Mouse (Mus musculus) embryonic facial prominence, embryonic 12.5 days (tissue): Measurements from ENCODE around the gene Zfyve16. TPM values are rescaled to one million over a fixed set of nuclear protein-coding genes. Genes with fewer than 3 reads are reported as not detected.
A peak's percentile ranks its signal among the peaks of the same experiment; 100 is the strongest.

Experiments used
- ATAC-seq: fragments of 200-750 bp; cut with Nextera tagmentation; 2 replicates; pipeline ENCODE4 v1.8.0; 2017; ENCODE audit not compliant: insufficient number of reproducible peaks, insufficient read depth, low FRiP score, low TSS enrichment
- H3K27ac ChIP-seq: fragments of 300-500 bp; sonication (generic); 2 replicates; pipeline ENCODE4 v1.5.1; 2016; ENCODE audit warnings: mild to moderate bottlenecking
- H3K27me3 ChIP-seq: fragments of 300-500 bp; sonication (generic); 2 replicates; pipeline ENCODE4 v1.6.1; 2016; ENCODE audit warnings: mild to moderate bottlenecking, moderate library complexity
- H3K36me3 ChIP-seq: fragments of 300-500 bp; sonication (generic); 2 replicates; pipeline ENCODE4 v1.6.1; 2016; ENCODE audit warnings: mild to moderate bottlenecking
- H3K4me1 ChIP-seq: fragments of 300-500 bp; sonication (generic); 2 replicates; pipeline ENCODE4 v1.6.1; 2016
- H3K4me2 ChIP-seq: fragments of 300-500 bp; sonication (generic); replicated peaks from 2 replicates; pipeline ENCODE4 v1.6.1; 2016; ENCODE audit warnings: mild to moderate bottlenecking, moderate library complexity
- H3K4me3 ChIP-seq: fragments of 300-500 bp; sonication (generic); 2 replicates; pipeline ENCODE4 v1.5.1; 2016; ENCODE audit warnings: mild to moderate bottlenecking
- H3K9ac ChIP-seq: fragments of 300-500 bp; sonication (generic); 2 replicates; pipeline ENCODE4 v1.6.1; 2016; ENCODE audit warnings: mild to moderate bottlenecking, moderate library complexity
- H3K9me3 ChIP-seq: fragments of 300-500 bp; sonication (generic); 2 replicates; pipeline ENCODE4 v1.6.1; 2016; ENCODE audit warnings: mild to moderate bottlenecking, moderate library complexity
- WGBS: fragments of 180-500 bp; shearing (Covaris S2); methylation state at CpG from one replicate; pipeline ENCODE4 v1.1.7; 2016; 5-methylcytosine and 5-hydroxymethylcytosine counted together
- polyA plus RNA-seq: library from polyadenylated mRNA; unstranded; fragments of >200 nt; fragmentation: Nextera tagmentation; extraction: Ambion mirVana; gene quantifications from 2 replicates; pipeline ENCODE4 v1.2.1, GENCODE M21; 2016

The Zfyve16 gene
- polyA plus RNA-seq, 1 experiment from 2014 or later: 15.4 TPM

DNA sequence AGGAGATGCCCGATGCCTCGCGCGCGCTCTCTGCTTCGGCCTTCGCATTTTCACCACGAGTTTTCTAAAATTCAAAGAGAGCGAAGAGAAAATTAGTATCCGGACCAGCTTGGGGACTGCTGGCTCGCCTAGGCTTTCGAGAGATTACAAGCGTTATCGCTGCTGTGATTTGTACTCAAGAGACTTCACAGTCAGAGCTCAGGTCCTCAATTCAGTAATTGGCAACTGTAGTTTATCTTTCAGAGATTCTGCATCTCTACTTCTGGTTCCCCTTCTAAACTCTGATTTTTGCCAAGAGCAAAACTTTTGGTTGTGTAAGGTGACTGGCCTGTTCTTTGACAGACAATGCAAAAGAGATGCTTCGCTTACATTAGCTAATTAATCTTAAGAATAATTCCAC lies 569 bp upstream of the Zfyve16 start:
- ATAC-seq: no peak
- Histone ChIP-seq H3K27ac (peak overlapping the region; percentile 91), H3K4me2 (peak overlapping the region; percentile 65), H3K9me3 (no peaks in the 10 kb centered on the region), H3K9ac (peak overlapping the region; percentile 76), H3K4me3 (peak overlapping the region; percentile 60), H3K36me3 (no peaks in the 10 kb centered on the region), H3K27me3 (no peaks in the 10 kb centered on the region), H3K4me1 (peaks cover 4% of the 10 kb centered on the region; the same call in 1 of the 2 replicates)
- WGBS: 6% methylated on average over 15 of the region's 15 CpGs

GRCm38 (mm10) chr13:92529828-92530720 lies 594 bp downstream of the Zfyve16 start:
- H3K27ac ChIP-seq: peak overlapping the region; percentile 91
- H3K9ac ChIP-seq: peak overlapping the region; percentile 76
- H3K9me3 ChIP-seq: no peaks in the 10 kb centered on the region
- H3K4me3 ChIP-seq: peak overlapping the region; percentile 60
- peak overlapping the region; percentile 65 for H3K4me2 ChIP-seq
- 3% methylated on average over 47 of the region's 47 CpGs for WGBS
- H3K4me1 ChIP-seq: peaks cover 4% of the 10 kb centered on the region; the same call in 1 of the 2 replicates
- no peak; the same call in 1 of the 2 replicates for ATAC-seq
- no peaks in the 10 kb centered on the region for H3K36me3 ChIP-seq
- H3K27me3 ChIP-seq: no peaks in the 10 kb centered on the region

GRCm38 (mm10) chr13:92523178-92523813 lies 7.4 kb downstream of the Zfyve16 start:
- Histone ChIP-seq H3K27me3 (no peaks in the 10 kb centered on the region), H3K36me3 (peaks cover 29% of the 10 kb centered on the region), H3K9ac (no peak overlapping the region), H3K27ac (no peak overlapping the region), H3K4me1 (no peaks in the 10 kb centered on the region), H3K4me2 (no peak overlapping the region), H3K4me3 (no peak overlapping the region), H3K9me3 (no peaks in the 10 kb centered on the region)
- WGBS: 91% methylated on average over 5 of the region's 5 CpGs
- ATAC-seq: no peak

GRCm38 (mm10) chr13:92504871-92505270 lies 25.8 kb downstream of the Zfyve16 start:
- Histone ChIP-seq H3K4me1 (no peaks in the 10 kb centered on the region), H3K4me3 (no peak overlapping the region), H3K27ac (no peak overlapping the region), H3K9ac (no peak overlapping the region), H3K36me3 (peaks cover 33% of the 10 kb centered on the region), H3K4me2 (no peak overlapping the region), H3K9me3 (no peaks in the 10 kb centered on the region), H3K27me3 (no peaks in the 10 kb centered on the region)
- 85% methylated on average over 12 of the region's 12 CpGs for WGBS
- ATAC-seq: no peak

DNA sequence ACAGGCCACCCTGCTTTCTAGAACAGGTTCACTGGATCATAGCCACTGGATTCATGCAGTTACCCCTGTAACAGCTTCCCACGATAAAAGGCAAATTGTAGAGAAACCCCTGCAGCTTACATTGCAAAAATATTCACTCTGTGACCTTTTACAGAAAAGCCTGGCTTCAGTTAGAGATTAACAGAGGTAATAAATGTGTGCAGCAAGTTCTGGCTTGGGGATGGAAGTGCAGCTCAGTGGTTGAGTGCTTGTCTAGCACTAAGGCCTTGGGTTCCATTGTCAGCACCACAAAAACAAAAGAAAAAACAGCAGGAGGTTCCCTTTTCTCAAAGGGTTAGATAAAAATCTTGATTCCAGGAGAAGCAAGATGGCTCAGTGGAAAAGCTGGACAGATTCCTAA lies 38.7 kb downstream of the Zfyve16 start:
- no peak for ATAC-seq
- Histone ChIP-seq H3K9me3 (no peaks in the 10 kb centered on the region), H3K4me2 (no peak overlapping the region), H3K36me3 (peaks cover 19% of the 10 kb centered on the region; the same call in 1 of the 2 replicates), H3K4me1 (no peaks in the 10 kb centered on the region), H3K9ac (no peak overlapping the region), H3K4me3 (no peak overlapping the region), H3K27me3 (no peaks in the 10 kb centered on the region), H3K27ac (no peak overlapping the region)
- WGBS: 95% methylated on average over 1 of the region's 1 CpGs

GRCm38 (mm10) chr13:92490817-92491216 lies 39.9 kb downstream of the Zfyve16 start:
- Histone ChIP-seq H3K4me1 (no peaks in the 10 kb centered on the region), H3K9me3 (no peaks in the 10 kb centered on the region), H3K9ac (no peak overlapping the region), H3K4me3 (no peak overlapping the region), H3K27me3 (no peaks in the 10 kb centered on the region), H3K36me3 (peaks cover 24% of the 10 kb centered on the region; the same call in 1 of the 2 replicates), H3K4me2 (no peak overlapping the region), H3K27ac (no peak overlapping the region)
- no peak for ATAC-seq
- 68% methylated on average over 4 of the region's 4 CpGs for WGBS

DNA sequence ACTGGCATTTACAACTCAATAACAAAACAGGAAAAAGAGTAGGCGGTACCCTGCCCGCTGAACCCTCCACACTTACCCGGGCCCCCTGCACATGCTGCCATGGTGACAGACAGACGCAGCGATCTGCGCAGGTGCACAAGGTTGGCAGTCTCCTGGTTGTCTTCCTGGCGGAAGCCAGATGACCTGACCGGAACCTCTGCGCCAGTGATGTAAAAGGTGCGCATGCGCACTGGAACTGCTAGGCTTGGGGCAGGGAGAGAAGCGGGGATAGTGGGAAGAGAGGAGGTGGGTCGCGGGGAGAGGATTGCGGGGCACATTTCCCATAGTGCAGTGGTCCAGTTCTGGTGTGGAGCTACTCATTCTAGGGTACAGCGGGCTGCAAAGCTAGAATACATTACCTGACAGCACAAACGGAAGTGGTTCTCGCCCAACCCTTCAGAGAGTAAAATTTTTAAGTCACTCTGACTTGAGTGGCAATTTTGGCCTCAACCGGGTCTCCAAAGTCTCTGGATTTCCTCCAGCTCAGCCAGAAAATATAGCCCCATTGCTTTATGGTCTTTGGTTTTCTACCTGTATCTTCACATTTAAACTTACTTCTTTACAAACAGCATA lies 46.7 kb downstream of the Zfyve16 start, which contains the start of gene Fam151b:
Fam151b (minus strand) TSS at position 164 of the 612 bp plus-strand sequence.
- H3K27ac ChIP-seq: no peak within 1 kb of the TSS
- no peaks in the 10 kb centered on the region for H3K9me3 ChIP-seq
- 5% methylated on average over 19 of the region's 19 CpGs for WGBS

GRCm38 (mm10) chr13:92483348-92483747 lies 47.3 kb downstream of the Zfyve16 start:
- Histone ChIP-seq H3K4me3 (peak overlapping the region; percentile 45), H3K27me3 (no peaks in the 10 kb centered on the region), H3K36me3 (peaks cover 6% of the 10 kb centered on the region; the same call in 1 of the 2 replicates), H3K27ac (no peak overlapping the region), H3K4me1 (no peaks in the 10 kb centered on the region), H3K9ac (no peak overlapping the region), H3K4me2 (peak overlapping the region; percentile 53), H3K9me3 (no peaks in the 10 kb centered on the region)
- 9% methylated on average over 3 of the region's 3 CpGs for WGBS
- ATAC-seq: 0 out of 2 replicates have a peak, but pooled peaks have one; percentile 8

More for the DNA sequence above, 46.7 kb downstream of the Zfyve16 start, which contains the start of gene Fam151b:
- Histone ChIP-seq H3K4me3 (peak within 1 kb of the TSS; percentile 45), H3K27me3 (no peaks in the 10 kb centered on the region), H3K4me1 (no peaks in the 10 kb centered on the region), H3K4me2 (peak within 1 kb of the TSS; percentile 53), H3K9ac (peak within 1 kb of the TSS; percentile 12; the same call in 1 of the 2 replicates), H3K36me3 (peaks cover 6% of the 10 kb centered on the region; the same call in 1 of the 2 replicates)
- ATAC-seq: peak; percentile 99

DNA sequence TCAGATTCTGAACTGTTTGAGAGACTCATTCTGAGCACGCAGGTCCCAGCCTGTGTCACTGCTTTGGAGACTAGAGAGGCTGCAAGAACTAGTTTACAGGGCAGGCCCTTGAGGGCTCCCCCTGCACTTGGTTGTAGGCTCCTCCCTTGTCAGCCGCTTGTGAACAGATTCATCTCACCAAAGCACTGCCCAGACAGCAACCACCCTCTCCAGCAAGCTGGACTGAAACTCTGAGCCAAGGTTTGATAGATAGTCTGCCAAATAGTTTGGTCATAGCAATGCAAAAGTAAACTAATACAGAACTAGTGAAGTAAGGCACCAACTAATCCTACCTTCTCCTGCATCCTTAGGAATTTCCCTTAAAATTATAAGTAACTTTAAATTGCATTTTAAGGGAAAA lies 60.5 kb downstream of the Zfyve16 start:
- Histone ChIP-seq H3K4me1 (no peaks in the 10 kb centered on the region), H3K27me3 (no peaks in the 10 kb centered on the region), H3K4me2 (no peak overlapping the region), H3K36me3 (peaks cover 4% of the 10 kb centered on the region; the same call in 1 of the 2 replicates), H3K4me3 (no peak overlapping the region), H3K27ac (no peak overlapping the region), H3K9ac (no peak overlapping the region), H3K9me3 (no peaks in the 10 kb centered on the region)
- WGBS: 81% methylated on average over 2 of the region's 2 CpGs
- no peak for ATAC-seq

- Histone ChIP-seq H3K4me3 (no peak overlapping the region), H3K27me3 (no peaks in the 10 kb centered on the region), H3K9ac (no peak overlapping the region), H3K36me3 (peaks cover 4% of the 10 kb centered on the region; the same call in 1 of the 2 replicates), H3K4me2 (no peak overlapping the region), H3K4me1 (no peaks in the 10 kb centered on the region), H3K9me3 (no peaks in the 10 kb centered on the region), H3K27ac (no peak overlapping the region)
- 63% methylated on average over 2 of the region's 2 CpGs for WGBS
- ATAC-seq: no peak
Measured at GRCm38 (mm10) chr13:92469381-92469780, 61.3 kb downstream of the Zfyve16 start.

- Histone ChIP-seq H3K9ac (no peak overlapping the region), H3K9me3 (no peaks in the 10 kb centered on the region), H3K36me3 (peaks cover 4% of the 10 kb centered on the region; the same call in 1 of the 2 replicates), H3K27ac (no peak overlapping the region), H3K4me3 (no peak overlapping the region), H3K4me1 (no peaks in the 10 kb centered on the region), H3K27me3 (no peaks in the 10 kb centered on the region), H3K4me2 (no peak overlapping the region)
- no peak for ATAC-seq
- 75% methylated on average over 9 of the region's 9 CpGs for WGBS
Measured at GRCm38 (mm10) chr13:92467891-92468290, 62.8 kb downstream of the Zfyve16 start.
